Mouse (Mus musculus) right cerebral cortex, postnatal 10 days (tissue): ENCODE data around the gene Duox1.
"Not testable (repeated sequence)": the region's sequence is repeated elsewhere in the genome, so short reads cannot be mapped to it uniquely, and the experiment has no call there.

Experiments used
- DNase-seq, 2 experiments: peaks; one replicate each; pipeline ENCODE4 v3.0.0; 2021; ENCODE audit warnings: low spot score in 2 of 2

Duox1 gene

GRCm38 (mm10) chr2:122374666-122375331 lies 59.3 kb downstream of the Duox1 start:
- DNase-seq, result peak in 1 of 2 experiments; percentile 31

GRCm38 (mm10) chr2:122375391-122375991 lies 60.0 kb downstream of the Duox1 start:
- peak; percentile 97 for DNase-seq

DNA sequence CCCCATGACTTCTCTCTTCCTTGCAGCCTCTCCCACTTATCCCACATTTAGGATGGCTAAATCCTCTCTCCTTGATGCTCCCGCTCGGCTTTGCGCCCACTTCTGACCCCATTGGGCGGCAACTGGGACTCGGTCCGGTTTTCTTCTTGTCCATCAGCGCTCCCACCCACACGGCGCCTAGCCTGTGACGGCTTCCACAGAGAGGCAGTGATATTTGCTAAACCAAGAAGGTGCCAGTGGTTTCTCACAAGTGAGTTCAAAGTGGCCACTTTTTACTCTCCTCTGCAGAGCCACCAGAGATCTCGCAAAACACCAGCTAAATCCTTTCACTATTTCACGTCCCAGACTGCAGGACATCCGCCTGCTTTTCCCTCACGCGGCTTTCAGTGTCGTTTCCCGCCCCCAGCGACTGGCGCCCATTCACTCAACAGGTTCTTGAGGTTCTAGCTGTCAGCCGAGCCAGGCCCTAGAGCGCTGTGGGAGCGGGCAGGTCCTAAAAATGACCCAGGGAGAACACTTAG lies 60.6 kb downstream of the Duox1 start:
- DNase-seq, result peak; percentile 63

GRCm38 (mm10) chr2:122377215-122377674 lies 61.8 kb downstream of the Duox1 start:
- peak; percentile 97 to 98 for DNase-seq

GRCm38 (mm10) chr2:122377751-122378246 lies 62.3 kb downstream of the Duox1 start:
- DNase-seq, result peak; percentile 81 to 82

DNA sequence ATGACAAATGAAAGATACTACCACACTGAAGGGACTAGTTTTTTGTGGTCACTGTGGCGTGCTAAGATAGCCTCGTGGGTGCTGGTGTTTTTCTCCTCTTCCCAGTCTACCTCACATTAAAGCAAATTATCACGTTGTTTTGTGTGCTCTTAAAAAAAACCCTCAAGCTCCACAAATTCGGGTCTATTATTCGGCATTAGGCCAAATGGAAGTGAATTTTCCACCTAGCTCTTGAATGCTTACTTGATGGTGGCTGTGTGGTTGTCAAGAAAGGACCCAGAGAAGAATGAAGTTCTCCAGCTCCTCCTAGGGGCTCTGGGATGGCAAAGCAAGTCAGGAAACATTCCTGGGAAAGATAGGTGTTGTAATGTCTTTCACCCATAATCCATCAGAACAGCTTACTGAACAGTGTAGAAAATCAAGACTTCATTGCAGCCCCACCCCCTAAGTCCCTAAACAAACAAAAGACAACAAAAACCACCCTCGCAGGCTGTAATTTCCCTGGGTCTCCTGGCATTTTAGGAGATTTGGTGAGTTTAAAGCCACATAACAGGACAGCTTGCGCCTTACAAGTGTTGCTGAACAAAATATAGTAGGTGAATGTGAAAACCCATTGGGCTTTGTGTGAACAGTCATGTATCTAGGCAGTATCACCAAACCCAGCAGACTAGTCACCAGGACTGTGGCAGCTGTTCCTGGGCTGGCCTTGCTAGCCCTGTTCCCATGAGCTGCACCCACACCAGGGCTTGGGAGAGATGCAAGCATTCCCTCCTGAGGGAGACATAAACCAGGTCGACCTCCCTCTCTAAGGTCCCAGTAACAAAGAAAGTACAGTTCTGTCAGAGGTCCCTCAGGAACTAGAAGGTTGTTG lies 63.2 kb downstream of the Duox1 start:
- peak; percentile 66 to 71 for DNase-seq

GRCm38 (mm10) chr2:122379292-122379650 lies 63.8 kb downstream of the Duox1 start:
- no peak for DNase-seq

GRCm38 (mm10) chr2:122380768-122381311 lies 65.4 kb downstream of the Duox1 start:
- peak; percentile 68 to 78 for DNase-seq

GRCm38 (mm10) chr2:122381329-122382103 lies 66.0 kb downstream of the Duox1 start:
- DNase-seq, result no peak

GRCm38 (mm10) chr2:122382121-122382520 lies 66.6 kb downstream of the Duox1 start:
- no peak for DNase-seq

DNA sequence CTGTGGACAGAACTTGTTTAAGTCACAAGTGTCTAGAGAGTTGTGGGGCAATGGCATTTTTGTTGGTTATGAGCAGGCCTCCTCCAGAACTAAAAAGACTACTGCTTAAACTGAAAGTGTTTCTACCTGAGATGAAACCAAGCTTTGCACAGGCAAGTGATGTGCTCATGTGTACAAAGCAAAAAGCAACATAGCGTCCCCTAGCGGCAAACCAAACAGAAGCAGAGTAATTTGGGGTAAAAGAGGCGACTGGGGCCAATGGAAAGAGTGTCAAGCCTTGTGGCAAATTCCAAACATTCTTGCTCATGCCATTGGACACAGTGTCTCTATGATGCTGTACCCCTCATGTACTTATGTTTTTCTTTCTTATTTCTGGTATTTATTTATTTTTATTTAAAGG lies 69.6 kb downstream of the Duox1 start:
- no peak for DNase-seq

DNA sequence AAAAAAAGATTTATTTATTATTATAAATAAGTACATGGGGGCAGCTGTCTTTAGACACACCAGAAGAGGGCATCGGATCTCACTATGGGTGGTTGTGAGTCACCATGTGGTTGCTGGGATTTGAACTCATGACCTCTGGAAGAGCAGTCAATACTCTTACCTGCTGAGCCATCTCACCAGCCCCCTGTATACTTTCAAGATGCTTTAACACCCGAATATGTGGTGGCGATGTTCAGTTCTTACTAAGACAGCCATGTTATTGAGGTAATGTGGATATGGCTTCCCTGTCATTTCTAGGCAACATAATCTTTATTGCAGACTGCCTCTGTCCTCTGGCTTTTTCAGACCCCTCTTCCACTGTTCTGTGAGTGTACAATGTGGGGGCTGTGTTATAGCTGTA lies 71.7 kb downstream of the Duox1 start:
- not testable (repeated sequence) for DNase-seq

DNA sequence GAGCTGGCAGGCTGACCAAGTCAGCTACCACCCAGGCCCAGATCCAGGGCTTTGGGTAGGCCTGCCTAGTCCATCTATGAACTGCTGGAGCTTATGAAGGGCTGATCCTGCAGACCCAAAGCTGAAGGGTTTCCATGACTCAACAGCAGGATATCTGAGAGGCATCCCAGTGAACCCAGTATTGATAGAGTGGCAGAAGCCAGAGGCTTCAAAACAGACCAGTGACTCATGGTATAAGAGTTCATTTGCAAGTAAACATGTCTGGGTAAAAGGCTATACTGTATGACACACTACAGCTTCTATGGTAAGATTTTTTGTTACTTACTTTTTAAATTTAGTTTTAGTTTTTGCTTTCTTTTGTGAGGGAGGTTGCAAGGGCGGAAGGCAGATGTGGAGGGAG lies 80.7 kb downstream of the Duox1 start:
- no peak for DNase-seq
